8 mouse cellular contexts compared by ENCODE assay signal in genomic region chr2:49734013-49734780, GRCm38 (mm10). TPM values are rescaled to one million over a fixed set of nuclear protein-coding genes. Genes with fewer than 3 reads are reported as not detected.
DNase-seq lines count a peak whose midpoint lies in the region; ATAC-seq and TF ChIP-seq lines count a peak whose summit lies in the region.

No protein-coding gene starts in this region.

- no peak overlapping the region for H3K27ac ChIP-seq in cortical plate, adult 2 months (ENCODE audit: insufficient read depth, low read length)
- no peak overlapping the region for H3K27ac ChIP-seq in intestine, embryonic 16.5 days (ENCODE audit: low read length)
- H3K27ac ChIP-seq in limb, embryonic 13.5 days, result 0 out of 2 replicates have a peak overlapping the region, but pooled peaks have one; percentile 48
- peak overlapping the region; percentile 0; the same call in 1 of the 2 replicates for H3K27ac ChIP-seq in midbrain, embryonic 16.5 days (ENCODE audit: low read length)
- no peak overlapping the region for H3K27ac ChIP-seq in stomach, embryonic 14.5 days (ENCODE audit: low read length)

- TF ChIP-seq CTCF in cortical plate, adult 2 months (IDR thresholded peaks at IDR 0.05; ENCODE audit: extremely low read depth, insufficient read depth, low read length), result peak; percentile 87

- no peak for TF ChIP-seq POLR2A in cortical plate, adult 2 months (IDR thresholded peaks at IDR 0.05; ENCODE audit: extremely low read depth, insufficient read depth, low read length)

- H3K4me2 ChIP-seq in intestine, embryonic 16.5 days (ENCODE audit: low read depth, low read length), result no peak overlapping the region
- H3K4me2 ChIP-seq in limb, embryonic 13.5 days (replicated peaks), result peak overlapping the region; percentile 52
- H3K4me2 ChIP-seq in midbrain, embryonic 16.5 days (ENCODE audit: low read length), result no peak overlapping the region; the same call in 1 of the 2 replicates
- H3K4me2 ChIP-seq in stomach, embryonic 14.5 days (replicated peaks; ENCODE audit: low read depth, low read length), result no peak overlapping the region

- no peaks in the 10 kb centered on the region for H3K9me3 ChIP-seq in intestine, embryonic 16.5 days (ENCODE audit: control insufficient read depth, low read length)
- H3K9me3 ChIP-seq in limb, embryonic 13.5 days, result no peaks in the 10 kb centered on the region
- no peaks in the 10 kb centered on the region for H3K9me3 ChIP-seq in midbrain, embryonic 16.5 days (replicated peaks; ENCODE audit: control insufficient read depth, low read length, poor library complexity, severe bottlenecking)
- H3K9me3 ChIP-seq in stomach, embryonic 14.5 days (ENCODE audit: control insufficient read depth, low read depth, low read length), result no peaks in the 10 kb centered on the region

- no peaks in the 10 kb centered on the region for H3K36me3 ChIP-seq in intestine, embryonic 16.5 days (ENCODE audit: control insufficient read depth, insufficient read depth, low read length)
- H3K36me3 ChIP-seq in limb, embryonic 13.5 days, result peaks cover 22% of the 10 kb centered on the region
- peaks cover 20% of the 10 kb centered on the region for H3K36me3 ChIP-seq in midbrain, embryonic 16.5 days (ENCODE audit: control insufficient read depth, insufficient read depth, low read length)
- H3K36me3 ChIP-seq in stomach, embryonic 14.5 days (ENCODE audit: control insufficient read depth, insufficient read depth, low read length), result no peaks in the 10 kb centered on the region

- peak; percentile 80 for DNase-seq in urinary bladder, postnatal 14 days (ENCODE audit: low spot score)
- no peak for DNase-seq in urinary bladder, postnatal 10 days (ENCODE audit: low spot score)
- DNase-seq in gastrocnemius, postnatal 25 days, result peak; percentile 31

- peaks cover 4% of the 10 kb centered on the region for H3K4me1 ChIP-seq in cortical plate, adult 2 months (ENCODE audit: control insufficient read depth, insufficient read depth, low read length)
- peaks cover 7% of the 10 kb centered on the region; the same call in 1 of the 2 replicates for H3K4me1 ChIP-seq in intestine, embryonic 16.5 days (ENCODE audit: control insufficient read depth, insufficient read depth, low read length)
- H3K4me1 ChIP-seq in limb, embryonic 13.5 days, result peaks cover 40% of the 10 kb centered on the region
- H3K4me1 ChIP-seq in midbrain, embryonic 16.5 days (ENCODE audit: control insufficient read depth, insufficient read depth, low read length), result no peaks in the 10 kb centered on the region
- no peaks in the 10 kb centered on the region for H3K4me1 ChIP-seq in stomach, embryonic 14.5 days (ENCODE audit: control insufficient read depth, insufficient read depth, low read length)

- no peak overlapping the region for H3K4me3 ChIP-seq in cortical plate, adult 2 months (ENCODE audit: insufficient read depth, low read length)
- no peak overlapping the region for H3K4me3 ChIP-seq in intestine, embryonic 16.5 days (ENCODE audit: low read length)
- peak overlapping the region; percentile 25 for H3K4me3 ChIP-seq in limb, embryonic 13.5 days
- no peak overlapping the region for H3K4me3 ChIP-seq in midbrain, embryonic 16.5 days (ENCODE audit: low read depth, low read length)
- H3K4me3 ChIP-seq in stomach, embryonic 14.5 days (ENCODE audit: low read depth, low read length), result no peak overlapping the region

- ATAC-seq in intestine, embryonic 16.5 days, result peak; percentile 58
- peak; percentile 45; the same call in 1 of the 2 replicates for ATAC-seq in limb, embryonic 13.5 days (ENCODE audit: low FRiP score, low read depth)
- peak; percentile 59 for ATAC-seq in midbrain, embryonic 16.5 days
- ATAC-seq in stomach, embryonic 14.5 days (ENCODE audit: insufficient number of reproducible peaks, insufficient read depth, low FRiP score, low read depth), result peak; percentile 43; the same call in 1 of the 2 replicates

- WGBS in intestine, embryonic 16.5 days, result 49% methylated on average over 7 of the region's 7 CpGs
- WGBS in limb, embryonic 13.5 days, result 21% methylated on average over 7 of the region's 7 CpGs
- whole genome bisulfite sequencing in midbrain, embryonic 16.5 days, result 51% methylated on average over 7 of the region's 7 CpGs
- whole genome bisulfite sequencing in stomach, embryonic 14.5 days, result 56% methylated on average over 7 of the region's 7 CpGs

- H3K27me3 ChIP-seq in intestine, embryonic 16.5 days (replicated peaks; ENCODE audit: control insufficient read depth, insufficient read depth, low read length), result no peaks in the 10 kb centered on the region
- H3K27me3 ChIP-seq in limb, embryonic 13.5 days, result no peaks in the 10 kb centered on the region
- no peaks in the 10 kb centered on the region for H3K27me3 ChIP-seq in midbrain, embryonic 16.5 days (ENCODE audit: control insufficient read depth, insufficient read depth, low read depth, low read length)
- H3K27me3 ChIP-seq in stomach, embryonic 14.5 days (ENCODE audit: control insufficient read depth, insufficient read depth, low read length), result no peaks in the 10 kb centered on the region

- no peak overlapping the region for H3K9ac ChIP-seq in intestine, embryonic 16.5 days (ENCODE audit: low read depth, low read length)
- H3K9ac ChIP-seq in limb, embryonic 13.5 days, result no peak overlapping the region
- no peak overlapping the region for H3K9ac ChIP-seq in midbrain, embryonic 16.5 days (ENCODE audit: low read depth, low read length)
- H3K9ac ChIP-seq in stomach, embryonic 14.5 days (replicated peaks; ENCODE audit: low read depth, low read length), result no peak overlapping the region

RNA-seq across cellular contexts. Expression of gene Lypd6b, which starts 53.3 kb away (rescaled TPM):
- polyA plus RNA-seq in cortical plate, adult 2 months (2012; rRNA removed), result 13.4 and 14.2 TPM in 2 replicates
- total RNA-seq in gastrocnemius, postnatal 25 days (2021), result not detected
- 2.0 and 2.6 TPM in 2 replicates for polyA plus RNA-seq in intestine, embryonic 16.5 days (2015; fragmentation: Nextera tagmentation; extraction: Ambion mirVana)
- polyA plus RNA-seq in limb, embryonic 13.5 days (2015; fragmentation: Nextera tagmentation; extraction: Ambion mirVana), result 9.8 and 9.9 TPM in 2 replicates
- 13.3 and 20.5 TPM in 2 replicates for polyA plus RNA-seq in midbrain, embryonic 16.5 days (2015; fragmentation: Nextera tagmentation; extraction: Ambion mirVana)
- 29.4 and 29.6 TPM in 2 replicates for polyA plus RNA-seq in stomach, embryonic 14.5 days (2014; fragmentation: Nextera tagmentation; extraction: Ambion mirVana)

Comparison
In these comparisons a context has a peak if more than half of its experiments do, and no peak if none do; other contexts are left out.
1. H3K27ac ChIP-seq: peak in limb, embryonic 13.5 days (single experiment) and midbrain, embryonic 16.5 days (single experiment); none in cortical plate, adult 2 months (single experiment), intestine, embryonic 16.5 days (single experiment) and stomach, embryonic 14.5 days (single experiment).
2. Peak in every context shown above with its lines, with median percentiles within 50 percentile points of each other: ATAC-seq.